Mouse (Mus musculus) kidney, postnatal 4 days (tissue): Measurements from ENCODE around the gene Dennd1a.

Experiments
- DNase-seq, 2 experiments: peaks; one replicate each; pipeline ENCODE4 v3.0.0; 2021; ENCODE audit warnings: mixed read lengths in 2 of 2

The Dennd1a gene

DNA sequence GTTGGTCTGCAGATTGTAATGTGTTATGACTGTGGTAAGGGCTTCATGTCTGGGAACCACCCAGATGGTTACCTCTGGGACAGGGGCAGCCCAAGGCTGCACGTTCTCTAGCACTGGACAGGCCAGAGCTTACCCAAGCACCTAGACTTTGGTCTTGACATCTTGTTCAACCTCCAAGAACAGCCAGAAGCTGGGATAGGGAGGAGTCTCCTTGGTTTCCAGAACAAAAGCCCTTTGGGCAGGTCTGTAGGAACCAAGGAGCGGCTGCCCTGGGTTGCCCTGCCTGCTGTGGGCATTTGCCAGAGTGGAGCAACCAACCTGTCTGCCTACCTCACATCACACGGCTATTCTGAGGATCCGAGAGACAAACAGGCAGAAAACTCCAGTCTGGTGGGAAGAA lies 490.1 kb downstream of the Dennd1a start:
- DNase-seq = no peak

DNA sequence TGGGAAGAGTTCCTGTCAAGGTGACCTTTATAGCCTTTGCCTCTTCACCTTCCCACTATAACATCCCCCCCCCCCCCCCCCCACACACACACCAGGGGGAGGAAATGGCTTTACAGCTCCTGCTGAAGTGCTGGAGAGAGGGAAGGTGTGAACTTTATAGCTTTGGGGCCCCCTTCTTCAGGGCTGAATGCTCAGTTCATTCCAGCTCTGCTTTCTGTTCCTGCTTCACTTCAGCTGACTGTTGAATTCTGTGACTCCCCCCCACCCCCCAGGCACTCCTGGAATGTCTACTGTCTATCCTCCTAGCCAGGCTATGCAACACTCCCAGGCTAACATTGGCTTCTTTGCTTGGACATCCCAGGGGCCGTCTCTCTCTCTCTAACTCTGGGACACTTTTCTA lies 491.2 kb downstream of the Dennd1a start:
- no peak for DNase-seq

GRCm38 (mm10) chr2:37791340-37791739 lies 495.9 kb downstream of the Dennd1a start:
- DNase-seq = no peak

GRCm38 (mm10) chr2:37790738-37791137 lies 496.5 kb downstream of the Dennd1a start:
- no peak for DNase-seq

DNA sequence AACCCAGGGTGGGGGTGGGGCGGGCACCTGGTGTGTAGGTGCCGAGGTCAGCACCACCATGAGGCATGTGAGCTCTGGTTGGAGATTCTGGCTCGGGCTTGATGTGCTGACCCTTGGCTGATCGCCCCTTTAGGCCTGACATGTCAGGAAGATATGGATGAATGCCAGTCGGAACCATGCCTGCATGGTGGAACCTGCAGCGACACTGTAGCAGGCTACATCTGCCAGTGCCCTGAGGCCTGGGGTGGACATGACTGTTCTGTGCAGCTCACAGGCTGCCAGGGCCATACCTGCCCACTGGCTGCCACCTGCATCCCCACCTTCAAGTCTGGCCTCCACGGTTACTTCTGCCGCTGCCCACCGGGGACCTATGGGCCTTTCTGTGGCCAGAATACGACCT lies 497.2 kb downstream of the Dennd1a start:
- no peak for DNase-seq

GRCm38 (mm10) chr2:37789029-37789428 lies 498.2 kb downstream of the Dennd1a start:
- no peak for DNase-seq

DNA sequence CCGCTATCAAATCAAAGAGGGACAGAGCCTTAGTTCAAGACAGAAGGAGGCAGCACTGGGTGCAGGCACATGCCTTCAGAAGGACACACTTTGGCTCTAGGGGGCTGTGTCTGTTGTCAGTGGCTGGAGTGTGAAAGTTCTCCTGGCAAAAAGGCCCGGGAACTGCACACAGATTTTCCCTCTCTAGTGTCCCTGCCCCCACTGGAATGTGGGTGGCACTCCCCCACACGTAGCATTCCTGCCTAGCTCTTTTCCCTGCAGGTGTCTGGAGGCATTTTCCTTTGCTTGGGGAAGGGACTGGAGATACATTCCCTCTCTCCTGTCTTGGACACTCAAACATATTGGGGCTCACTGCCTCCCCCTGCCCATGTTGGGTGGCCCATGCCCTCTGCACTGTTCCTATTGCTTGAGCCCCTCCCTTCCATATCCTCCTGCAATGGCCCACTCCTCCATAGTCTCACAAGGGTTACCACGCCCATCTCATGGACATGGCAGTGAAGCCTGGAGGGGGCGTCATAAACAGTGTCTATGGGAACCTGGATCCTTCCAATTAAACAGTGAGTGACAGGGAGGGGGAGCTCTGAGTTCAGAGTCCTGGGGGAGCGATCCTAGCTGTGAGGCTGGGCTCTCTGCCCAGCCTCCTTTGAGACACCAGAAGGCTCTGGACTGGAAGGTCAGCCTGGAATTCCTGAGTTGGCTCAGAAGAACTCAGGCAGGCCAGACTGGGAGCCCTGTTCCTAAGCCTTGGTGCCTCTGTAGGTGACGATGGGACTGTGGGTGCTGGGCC lies 498.8 kb downstream of the Dennd1a start:
- peak; percentile 63 to 78 for DNase-seq

DNA sequence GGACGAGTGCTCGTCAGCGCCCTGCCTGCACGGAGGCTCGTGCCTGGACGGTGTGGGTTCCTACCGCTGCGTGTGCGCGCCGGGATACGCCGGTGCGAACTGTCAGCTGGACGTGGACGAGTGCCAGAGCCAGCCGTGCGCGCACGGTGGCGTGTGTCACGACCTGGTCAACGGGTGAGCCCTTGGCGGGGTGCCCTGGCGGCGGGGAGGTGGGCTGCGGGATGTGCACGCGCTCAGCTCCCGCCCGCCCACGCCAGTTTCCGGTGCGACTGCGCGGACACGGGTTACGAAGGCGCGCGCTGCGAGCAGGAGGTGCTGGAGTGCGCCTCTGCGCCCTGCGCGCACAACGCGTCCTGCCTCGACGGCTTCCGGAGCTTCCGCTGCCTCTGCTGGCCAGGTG lies 500.7 kb downstream of the Dennd1a start:
- DNase-seq = peak; percentile 48 to 67

DNA sequence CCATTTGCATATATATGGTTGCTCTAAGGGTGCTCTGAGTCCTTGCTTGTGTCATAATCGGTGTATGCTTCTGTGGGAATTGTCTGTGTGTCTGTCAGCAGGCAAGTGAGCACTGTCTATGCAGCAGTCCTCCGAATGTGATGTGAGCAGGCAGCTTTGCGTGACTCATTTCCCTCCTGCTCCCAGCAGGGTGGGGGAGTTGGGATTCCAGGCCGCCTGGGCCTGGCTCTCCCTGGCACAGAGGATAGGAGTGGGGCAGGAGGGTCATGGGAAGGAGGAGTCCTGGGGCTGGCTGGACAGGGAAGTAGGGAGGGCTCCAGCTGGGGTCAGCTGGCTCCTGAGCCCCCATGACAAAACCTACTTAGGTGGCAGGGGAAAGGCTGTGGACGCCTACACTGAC lies 502.7 kb downstream of the Dennd1a start:
- peak; percentile 52 to 69 for DNase-seq

DNA sequence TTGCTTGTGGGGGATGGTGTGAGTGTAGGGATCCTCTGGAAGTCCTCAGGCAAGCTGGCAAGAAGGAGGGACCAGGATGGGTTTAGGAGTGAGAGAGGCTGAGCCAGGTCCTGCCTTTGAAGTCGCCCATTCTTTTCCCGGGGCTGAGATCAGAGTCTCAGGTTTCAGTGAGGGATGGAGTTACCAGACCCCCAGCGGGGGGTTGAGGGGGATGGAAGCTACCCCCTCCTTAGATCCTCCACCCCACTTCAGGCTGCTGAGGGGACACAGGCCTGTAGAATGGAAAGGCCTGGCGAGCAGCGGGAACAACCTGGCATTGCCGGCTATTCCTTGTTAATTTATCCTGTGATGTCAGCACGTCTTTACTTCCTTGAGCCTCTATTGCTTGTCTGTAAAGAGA lies 505.2 kb downstream of the Dennd1a start:
- no peak for DNase-seq

- no peak for DNase-seq
Measured at GRCm38 (mm10) chr2:37781421-37781820, 505.8 kb downstream of the Dennd1a start.

GRCm38 (mm10) chr2:37780270-37780929 lies 506.8 kb downstream of the Dennd1a start:
- DNase-seq = peak; percentile 72 to 78

- DNase-seq = no peak
Measured at GRCm38 (mm10) chr2:37777958-37778720, 509.1 kb downstream of the Dennd1a start.

- DNase-seq = no peak
Measured at GRCm38 (mm10) chr2:37776611-37777411, 510.4 kb downstream of the Dennd1a start.

DNA sequence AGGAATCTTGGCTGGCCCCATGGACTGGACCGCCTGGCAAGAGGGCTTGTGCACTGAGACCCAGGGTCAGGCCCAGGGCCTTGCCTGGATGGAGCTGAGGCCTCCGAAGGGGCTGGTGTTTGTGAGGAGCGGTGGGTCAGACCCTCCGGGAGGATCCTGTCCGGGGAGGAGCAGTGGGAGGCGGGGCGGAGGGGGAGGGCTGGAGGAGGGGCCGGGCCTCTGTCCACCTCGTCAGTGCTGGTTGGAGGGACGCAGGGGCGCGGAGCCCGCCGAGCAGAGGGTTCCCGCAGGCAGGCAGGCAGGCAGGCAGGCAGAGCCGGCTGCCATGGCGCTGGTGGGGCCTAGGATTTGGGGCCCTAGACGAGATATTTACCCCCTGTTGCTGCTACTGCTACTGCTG lies 511.2 kb downstream of the Dennd1a start, which contains the start of gene Crb2:
TSS of gene Crb2 (plus strand) at position 234 of the 400 bp plus-strand sequence.
- peak; percentile 57 to 72 for DNase-seq

DNA sequence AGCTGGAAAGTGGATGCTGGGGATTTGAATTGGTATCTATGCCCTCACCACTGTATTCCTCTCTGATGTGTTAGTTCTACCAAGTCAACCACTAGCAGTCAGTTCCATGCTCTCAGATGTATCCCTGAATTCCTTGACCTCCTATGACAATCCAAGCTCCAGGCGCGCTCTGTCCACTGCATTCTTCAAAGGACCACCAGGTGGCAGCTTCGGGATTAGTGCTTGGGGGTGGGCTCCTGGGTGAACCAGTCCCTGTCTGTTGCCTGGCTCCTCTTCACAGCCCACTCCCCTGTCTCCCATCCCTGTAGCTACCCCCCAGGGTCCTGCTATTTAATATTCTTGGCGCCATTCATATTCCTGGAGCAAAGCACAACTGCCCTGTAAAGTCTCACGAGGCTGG lies 512.6 kb downstream of the Dennd1a start:
- peak; percentile 79 to 84 for DNase-seq

DNA sequence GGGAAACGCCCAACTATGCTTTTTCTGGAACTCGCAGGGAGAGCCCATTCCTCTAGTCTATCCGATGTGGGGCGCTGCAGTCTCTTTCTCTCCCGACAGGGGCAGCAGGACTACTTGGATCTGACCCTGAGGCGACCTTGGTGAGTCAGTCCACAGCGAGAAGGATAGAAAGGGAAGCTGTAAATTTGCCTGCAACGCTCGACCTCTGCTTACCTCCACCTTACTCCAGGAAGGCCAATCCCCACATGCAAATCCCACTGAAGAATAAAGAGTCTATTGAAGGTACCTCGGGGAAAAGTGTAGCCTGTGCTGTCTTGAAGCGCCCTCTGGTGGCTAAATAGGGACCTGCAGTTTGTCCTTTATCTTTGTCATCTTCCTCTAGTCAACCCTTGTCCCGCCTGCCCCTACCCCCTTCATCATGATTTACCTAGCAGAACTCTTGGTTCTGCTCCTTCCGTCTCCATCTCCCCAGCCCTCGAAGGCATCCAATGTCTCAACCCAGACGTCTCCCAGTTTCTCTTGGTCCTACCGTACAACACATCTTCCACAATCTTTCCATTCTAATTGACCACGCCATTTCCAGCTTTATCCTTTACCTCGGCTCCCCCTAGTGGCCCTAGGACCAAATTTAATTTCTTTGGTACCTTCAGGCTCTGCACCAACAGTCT lies 515.4 kb downstream of the Dennd1a start:
- peak; percentile 92 to 93 for DNase-seq

DNA sequence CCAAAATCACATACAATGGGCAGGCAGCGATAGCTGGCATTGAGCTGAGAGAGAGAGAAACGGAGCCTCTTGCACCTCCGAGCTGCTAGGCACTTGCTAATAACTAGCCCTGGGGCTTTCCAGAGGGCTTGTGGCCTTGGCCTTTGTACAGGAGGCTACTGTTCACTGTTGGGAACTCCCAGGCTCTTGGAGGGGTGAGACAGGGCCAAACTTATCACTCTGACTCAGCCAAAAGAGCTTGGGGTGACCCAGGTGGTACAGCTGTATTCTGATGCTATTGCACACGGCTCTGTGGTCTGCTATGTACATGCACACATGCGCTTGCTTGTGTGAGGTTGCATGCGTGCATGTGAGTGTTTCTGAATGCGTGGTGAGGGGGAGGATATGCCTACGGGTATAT lies 517.4 kb downstream of the Dennd1a start:
- no peak for DNase-seq

GRCm38 (mm10) chr2:37768903-37769302 lies 518.3 kb downstream of the Dennd1a start:
- no peak for DNase-seq

DNA sequence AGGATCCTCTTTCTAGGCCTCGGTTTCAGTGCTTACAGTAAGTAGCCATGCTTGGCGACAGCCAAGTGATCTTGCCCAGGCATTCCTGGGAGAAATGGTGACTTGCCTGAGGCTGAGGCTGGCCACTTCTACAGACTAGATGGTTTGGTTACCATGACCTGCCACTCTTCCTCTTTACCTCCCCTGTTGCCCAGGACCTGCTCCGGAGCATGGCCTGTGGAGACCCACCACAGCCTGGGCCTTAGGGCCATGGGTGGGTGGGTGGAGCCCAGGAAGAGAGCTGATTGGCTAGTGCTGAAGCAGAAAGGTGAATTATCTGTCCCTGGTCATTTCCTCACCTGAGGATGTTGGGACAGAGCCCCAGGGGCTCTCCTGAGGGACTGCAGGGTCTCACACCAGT lies 519.5 kb downstream of the Dennd1a start:
- DNase-seq = no peak

GRCm38 (mm10) chr2:37767080-37767547 lies 520.1 kb downstream of the Dennd1a start:
- DNase-seq = peak; percentile 78 to 83
